Mouse (Mus musculus) forebrain, embryonic 10.5 days (tissue): Measurements from ENCODE around the gene Nt5c1a. TPM values are rescaled to one million over a fixed set of nuclear protein-coding genes. Genes with fewer than 3 reads are reported as not detected.
"Not testable (repeated sequence)": the region's sequence is repeated elsewhere in the genome, so short reads cannot be mapped to it uniquely, and the experiment has no call there.

ENCODE experiments used
- DNase-seq: peaks from one replicate; pipeline ENCODE4 v3.0.0-alpha.2; 2017; ENCODE audit warnings: low spot score; ENCODE audit errors: extremely low spot score
- H3K27ac ChIP-seq: fragments of 300-500 bp; sonication (generic); 2 replicates; pipeline ENCODE4 v1.5.1; 2016; ENCODE audit warnings: mild to moderate bottlenecking
- H3K27me3 ChIP-seq: fragments of 300-500 bp; sonication (generic); 2 replicates; pipeline ENCODE4 v1.6.1; 2016; ENCODE audit warnings: mild to moderate bottlenecking; ENCODE audit not compliant: poor library complexity, severe bottlenecking
- H3K36me3 ChIP-seq: fragments of 300-500 bp; sonication (generic); replicated peaks from 2 replicates; pipeline ENCODE4 v1.6.1; 2016; ENCODE audit warnings: mild to moderate bottlenecking, moderate library complexity
- H3K4me1 ChIP-seq: fragments of 300-500 bp; sonication (generic); 2 replicates; pipeline ENCODE4 v1.6.1; 2016
- H3K4me3 ChIP-seq: fragments of 300-500 bp; sonication (generic); 2 replicates; pipeline ENCODE4 v1.5.1; 2016; ENCODE audit warnings: mild to moderate bottlenecking, moderate library complexity
- H3K9me3 ChIP-seq: fragments of 300-500 bp; sonication (generic); 2 replicates; pipeline ENCODE4 v1.6.1; 2016; ENCODE audit warnings: mild to moderate bottlenecking, moderate library complexity
- WGBS: fragments of 180-500 bp; shearing (Covaris S2); methylation state at CpG from one replicate; pipeline ENCODE4 v1.1.7; 2016; 5-methylcytosine and 5-hydroxymethylcytosine counted together
- polyA plus RNA-seq: library from polyadenylated mRNA; unstranded; fragments of >200 nt; fragmentation: Nextera tagmentation; extraction: Ambion mirVana; gene quantifications from 2 replicates; pipeline ENCODE4 v1.2.1, GENCODE M21; 2016

The Nt5c1a gene
- not detected in 2 replicates for polyA plus RNA-seq

DNA sequence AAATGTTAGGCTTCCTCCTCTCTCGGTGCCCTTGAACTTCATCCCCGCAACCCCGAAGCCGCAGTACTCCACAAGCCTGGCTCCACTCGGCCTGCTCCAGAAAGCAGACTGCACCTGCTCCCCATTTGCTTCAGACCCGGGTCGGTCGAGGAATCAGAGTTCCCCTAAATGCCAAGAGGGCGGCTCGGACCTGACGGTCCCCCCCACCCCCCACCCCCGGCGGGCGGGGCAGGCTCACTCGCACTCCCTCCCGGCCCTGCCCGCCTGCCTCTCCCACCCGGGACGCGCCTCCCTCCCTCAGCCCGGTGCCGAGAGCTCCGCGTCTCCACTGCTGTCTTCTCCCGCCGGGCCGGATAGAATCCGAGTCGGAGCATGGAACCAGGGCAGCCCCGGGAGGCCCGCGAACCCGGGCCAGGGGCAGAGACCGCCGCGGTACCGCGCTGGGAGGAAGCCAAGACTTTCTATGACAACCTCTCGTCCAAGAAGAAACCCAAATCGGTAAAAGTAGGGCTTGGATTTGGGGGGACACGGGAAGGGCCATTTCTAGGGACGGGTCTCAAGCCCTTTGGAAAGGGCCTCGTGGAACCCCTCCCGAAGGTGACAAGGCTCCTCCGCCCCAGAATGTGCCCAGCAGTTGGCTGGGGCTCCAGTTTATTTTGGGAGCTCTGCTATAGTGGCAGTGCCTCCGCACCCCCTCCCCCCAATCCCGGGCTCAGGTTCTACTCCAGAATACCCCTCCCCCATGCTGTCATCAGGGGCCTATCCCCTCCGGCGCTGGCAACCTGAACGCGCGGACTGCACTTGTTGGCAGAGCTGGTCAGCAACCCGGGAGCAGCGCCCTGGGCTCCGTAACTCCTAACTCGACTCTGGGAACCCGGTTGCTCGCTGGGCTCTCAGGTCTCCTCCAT, at the start of gene Nt5c1a:
Gene Nt5c1a, plus strand, starts transcription at position 319 of the 908 bp plus-strand sequence.
- WGBS = under 1% methylated on average over 58 of the region's 58 CpGs
- H3K27me3 ChIP-seq = peaks cover 73% of the 10 kb centered on the region
- H3K4me3 ChIP-seq = peak within 1 kb of the TSS; percentile 61
- peaks cover 20% of the 10 kb centered on the region for H3K4me1 ChIP-seq
- H3K9me3 ChIP-seq = no peaks in the 10 kb centered on the region
- no peaks in the 10 kb centered on the region for H3K36me3 ChIP-seq
- DNase-seq = peak; percentile 36
- peak within 1 kb of the TSS; percentile 69; the same call in 1 of the 2 replicates for H3K27ac ChIP-seq

DNA sequence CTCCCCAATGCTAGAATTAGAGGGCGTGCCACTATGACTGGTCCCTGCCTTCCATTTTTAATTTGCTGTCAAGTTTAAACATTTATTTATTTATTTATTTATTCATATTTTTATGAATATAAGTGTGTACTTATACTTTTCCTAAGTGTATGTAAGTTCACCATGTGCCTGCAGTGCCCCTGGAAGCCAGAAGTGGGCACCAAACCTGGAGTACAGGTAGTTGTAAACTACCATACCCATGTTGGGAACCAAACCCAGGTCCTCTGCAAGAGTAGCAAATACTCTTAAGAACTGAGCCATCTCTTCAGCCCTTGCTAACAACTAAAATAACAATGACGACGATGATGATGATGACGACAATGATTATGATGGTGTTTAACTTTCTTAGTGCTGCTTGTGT, 49.3 kb upstream of the Nt5c1a start:
- Histone ChIP-seq H3K4me3 (no peak overlapping the region), H3K27me3 (no peaks in the 10 kb centered on the region), H3K36me3 (no peaks in the 10 kb centered on the region), H3K4me1 (0 out of 2 replicates have a peak, but pooled peaks cover 3% of the 10 kb centered on the region), H3K9me3 (no peaks in the 10 kb centered on the region), H3K27ac (no peak overlapping the region)
- WGBS = 80% methylated on average over 4 of the region's 4 CpGs
- DNase-seq = no peak

DNA sequence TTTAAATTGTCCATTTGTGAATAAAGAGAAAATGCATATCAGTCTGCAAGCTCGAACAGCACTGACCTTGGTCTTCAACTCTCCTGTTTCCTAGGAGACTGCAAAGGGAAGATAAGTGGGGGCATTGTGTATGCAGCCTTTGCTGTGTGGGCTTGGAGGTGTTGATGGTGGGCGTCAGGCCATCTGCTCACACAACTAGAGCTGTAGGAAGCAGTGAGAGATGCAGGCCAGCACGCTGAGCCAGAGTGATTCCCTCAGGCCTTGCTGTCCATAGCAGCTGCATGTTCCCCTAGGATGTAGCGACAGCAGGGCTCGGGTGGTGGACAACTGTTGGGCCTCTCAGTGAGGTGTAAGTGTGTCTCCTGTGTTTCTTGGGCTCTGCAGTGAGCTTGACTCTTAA, 48.3 kb upstream of the Nt5c1a start:
- peak; percentile 19 for DNase-seq
- Histone ChIP-seq H3K36me3 (no peaks in the 10 kb centered on the region), H3K27ac (no peak overlapping the region), H3K4me1 (0 out of 2 replicates have a peak, but pooled peaks cover 3% of the 10 kb centered on the region), H3K27me3 (no peaks in the 10 kb centered on the region), H3K4me3 (no peak overlapping the region), H3K9me3 (no peaks in the 10 kb centered on the region)
- WGBS = 76% methylated on average over 5 of the region's 5 CpGs

DNA sequence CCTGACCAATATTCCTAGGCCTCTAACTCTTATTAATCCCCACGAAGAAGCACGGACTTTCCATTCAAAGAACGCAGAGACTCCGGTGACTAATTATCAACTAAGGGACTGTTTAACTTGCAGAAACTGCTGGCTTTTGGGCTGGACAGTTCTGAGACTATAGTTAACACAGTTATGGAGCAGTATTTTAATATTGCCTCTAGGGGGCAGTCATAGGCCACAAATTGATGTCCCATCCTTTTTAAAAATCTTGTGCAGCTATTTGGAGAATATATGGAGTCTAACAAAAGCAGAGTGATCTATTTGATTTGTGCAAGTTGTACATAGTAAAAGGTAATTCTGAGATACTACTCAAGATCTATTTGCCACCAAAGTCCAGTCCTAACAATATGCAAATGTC, 46.3 kb upstream of the Nt5c1a start:
- Histone ChIP-seq H3K27ac (no peak overlapping the region), H3K4me1 (0 out of 2 replicates have a peak, but pooled peaks cover 3% of the 10 kb centered on the region), H3K36me3 (no peaks in the 10 kb centered on the region), H3K9me3 (no peaks in the 10 kb centered on the region), H3K27me3 (no peaks in the 10 kb centered on the region), H3K4me3 (no peak overlapping the region)
- WGBS = 29% methylated on average over 4 of the region's 4 CpGs
- DNase-seq = no peak

DNA sequence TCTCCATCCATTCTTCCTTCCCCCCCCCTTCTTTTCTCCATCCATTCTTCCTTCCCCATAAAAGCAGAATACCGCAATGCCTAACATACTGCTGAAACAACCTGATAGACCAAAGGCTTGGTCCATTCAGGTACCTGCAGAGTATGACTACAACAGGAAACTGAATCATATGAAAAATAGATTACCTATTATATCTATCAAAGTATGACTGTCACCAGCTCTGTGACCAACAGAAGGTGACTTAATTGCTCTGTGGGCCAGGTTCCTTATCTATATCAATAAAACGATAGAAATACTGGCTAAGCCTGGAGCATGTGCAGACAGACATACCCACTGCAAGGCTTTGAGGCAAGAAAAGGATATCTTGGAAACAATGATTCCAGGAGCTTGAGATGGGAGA, 45.9 kb upstream of the Nt5c1a start:
- Histone ChIP-seq H3K4me1 (0 out of 2 replicates have a peak, but pooled peaks cover 3% of the 10 kb centered on the region), H3K36me3 (no peaks in the 10 kb centered on the region), H3K9me3 (no peaks in the 10 kb centered on the region), H3K27me3 (no peaks in the 10 kb centered on the region), H3K27ac (no peak overlapping the region), H3K4me3 (no peak overlapping the region)
- whole genome bisulfite sequencing = 72% methylated on average over 2 of the region's 2 CpGs
- DNase-seq = no peak

DNA sequence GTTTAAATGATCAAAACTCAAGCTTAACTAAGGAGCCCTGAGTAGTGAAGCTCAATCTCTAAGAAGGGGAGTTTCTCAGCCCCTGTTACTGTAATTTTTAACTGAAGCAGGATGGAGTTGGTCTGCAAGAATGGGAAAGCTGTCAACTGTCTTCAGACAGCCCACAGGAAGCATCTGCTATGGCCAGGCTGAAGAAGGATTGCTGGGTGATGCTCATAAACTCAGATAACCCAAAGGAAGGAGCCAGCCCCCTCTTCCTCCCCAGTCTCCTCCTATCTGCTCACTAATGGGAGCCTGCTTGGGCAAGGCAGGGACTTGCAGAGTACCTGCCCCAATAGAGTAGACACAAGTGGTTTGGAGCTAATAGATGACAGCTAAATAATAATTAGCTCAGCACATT, 45.5 kb upstream of the Nt5c1a start:
- Histone ChIP-seq H3K4me1 (0 out of 2 replicates have a peak, but pooled peaks cover 3% of the 10 kb centered on the region), H3K4me3 (no peak overlapping the region), H3K36me3 (no peaks in the 10 kb centered on the region), H3K27me3 (no peaks in the 10 kb centered on the region), H3K9me3 (no peaks in the 10 kb centered on the region), H3K27ac (no peak overlapping the region)
- no peak for DNase-seq

DNA sequence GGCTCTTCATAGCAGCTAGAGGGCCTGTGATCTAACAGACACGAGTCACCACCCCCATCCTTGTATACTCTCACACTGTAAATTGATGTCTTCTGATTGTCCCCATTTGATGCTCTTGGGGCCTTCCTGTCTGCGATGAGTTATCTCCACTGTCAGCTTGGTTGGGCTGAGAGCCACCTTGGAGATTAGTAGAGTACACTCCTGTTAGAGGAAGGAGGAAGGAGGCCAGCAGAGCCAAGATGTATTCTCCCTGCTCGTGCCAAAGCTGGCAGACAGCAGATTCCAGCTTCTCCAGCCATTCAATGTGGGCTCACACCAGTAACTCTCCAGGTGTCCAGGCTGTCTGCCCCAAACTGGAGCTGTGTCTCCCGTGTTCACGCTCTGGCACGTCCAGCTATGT, 40.7 kb upstream of the Nt5c1a start:
- H3K4me1 ChIP-seq = peaks cover 17% of the 10 kb centered on the region
- WGBS = 92% methylated on average over 6 of the region's 6 CpGs
- H3K4me3 ChIP-seq = no peak overlapping the region
- no peaks in the 10 kb centered on the region for H3K9me3 ChIP-seq
- no peak for DNase-seq
- no peak overlapping the region for H3K27ac ChIP-seq
- peaks cover 21% of the 10 kb centered on the region for H3K27me3 ChIP-seq
- no peaks in the 10 kb centered on the region for H3K36me3 ChIP-seq

DNA sequence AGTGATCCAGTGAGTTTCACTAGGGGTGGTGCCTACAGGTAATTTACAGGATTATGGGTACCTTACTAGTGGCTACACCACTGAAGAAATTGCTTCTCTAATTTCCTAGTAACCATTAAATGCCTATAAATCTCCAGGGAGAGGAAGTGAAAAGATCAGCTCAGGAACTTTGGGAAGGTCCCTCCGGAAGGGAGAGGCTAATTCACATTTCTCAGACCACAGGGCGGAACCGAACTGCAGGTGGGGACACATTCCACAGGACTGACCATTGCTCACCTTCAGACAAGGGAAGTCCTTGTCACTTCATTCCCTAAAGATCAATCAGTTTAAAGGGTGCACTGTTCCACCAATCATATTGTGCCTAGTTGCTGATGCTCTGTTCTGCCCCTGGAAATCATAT, 40.1 kb upstream of the Nt5c1a start:
- not testable (repeated sequence) for H3K9me3 ChIP-seq, H3K27ac ChIP-seq, DNase-seq, H3K4me3 ChIP-seq, H3K36me3 ChIP-seq
- 91% methylated on average over 3 of the region's 3 CpGs for WGBS
- peaks cover 17% of the 10 kb centered on the region for H3K4me1 ChIP-seq
- H3K27me3 ChIP-seq = peaks cover 21% of the 10 kb centered on the region

DNA sequence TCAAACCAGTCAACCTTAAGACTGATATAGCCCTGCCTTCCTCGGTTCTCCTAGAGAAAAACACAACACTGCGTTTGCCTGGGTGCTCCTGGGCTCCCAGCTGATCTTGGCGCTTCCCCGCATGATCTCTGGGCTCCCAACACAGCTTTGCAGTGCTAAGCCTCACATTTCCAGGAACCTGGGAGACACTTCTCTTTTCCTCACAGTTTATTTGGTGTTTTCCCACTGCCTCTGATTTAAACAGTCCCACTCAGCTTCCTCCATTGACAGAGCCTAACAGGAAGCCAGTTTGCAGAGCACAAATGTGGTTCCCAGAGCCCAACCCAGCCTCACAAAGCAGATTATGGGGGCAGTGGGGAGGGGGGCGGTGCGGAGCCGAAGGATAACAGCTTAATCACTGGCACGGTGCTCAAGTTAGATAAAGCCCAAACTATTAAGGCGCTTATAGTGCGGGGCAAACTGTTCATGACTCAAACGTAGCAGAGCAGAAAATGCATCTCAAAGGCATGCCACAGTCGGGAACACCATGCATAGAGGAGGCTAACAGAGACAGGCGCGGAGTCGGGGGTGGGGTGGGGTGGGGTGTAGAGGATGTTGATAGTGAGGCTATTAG, 38.9 kb upstream of the Nt5c1a start:
- DNase-seq = no peak
- WGBS = 14% methylated on average over 15 of the region's 15 CpGs
- peaks cover 21% of the 10 kb centered on the region for H3K27me3 ChIP-seq
- H3K9me3 ChIP-seq = no peaks in the 10 kb centered on the region
- 0 out of 2 replicates have a peak overlapping the region, but pooled peaks have one; percentile 3 for H3K27ac ChIP-seq
- peak overlapping the region; percentile 30 for H3K4me3 ChIP-seq
- H3K36me3 ChIP-seq = no peaks in the 10 kb centered on the region
- H3K4me1 ChIP-seq = peaks cover 17% of the 10 kb centered on the region

DNA sequence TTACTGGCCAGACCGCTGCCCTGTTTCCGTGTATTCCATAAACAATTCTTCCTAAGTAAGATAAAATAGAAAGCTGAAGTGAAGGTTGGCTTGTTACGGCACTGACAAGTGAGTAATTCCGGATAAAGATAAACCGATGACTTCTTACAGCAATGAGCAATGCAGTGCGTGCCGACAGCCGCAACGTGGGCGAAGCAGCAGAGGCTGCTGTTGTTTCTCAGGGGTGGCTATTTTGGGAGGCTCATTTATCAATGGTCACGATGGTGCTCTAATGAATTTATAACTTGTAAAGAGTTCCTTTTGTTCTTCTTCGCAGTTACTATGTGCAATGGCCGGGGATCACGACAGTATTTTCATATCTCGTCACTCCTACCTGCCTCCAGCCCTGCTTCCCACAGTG, 37.1 kb upstream of the Nt5c1a start:
- Histone ChIP-seq H3K4me1 (peaks cover 17% of the 10 kb centered on the region), H3K27ac (no peak overlapping the region), H3K27me3 (peaks cover 21% of the 10 kb centered on the region), H3K4me3 (no peak overlapping the region), H3K9me3 (0 out of 2 replicates have a peak, but pooled peaks cover 1% of the 10 kb centered on the region), H3K36me3 (no peaks in the 10 kb centered on the region)
- no peak for DNase-seq
- WGBS = 93% methylated on average over 15 of the region's 15 CpGs

DNA sequence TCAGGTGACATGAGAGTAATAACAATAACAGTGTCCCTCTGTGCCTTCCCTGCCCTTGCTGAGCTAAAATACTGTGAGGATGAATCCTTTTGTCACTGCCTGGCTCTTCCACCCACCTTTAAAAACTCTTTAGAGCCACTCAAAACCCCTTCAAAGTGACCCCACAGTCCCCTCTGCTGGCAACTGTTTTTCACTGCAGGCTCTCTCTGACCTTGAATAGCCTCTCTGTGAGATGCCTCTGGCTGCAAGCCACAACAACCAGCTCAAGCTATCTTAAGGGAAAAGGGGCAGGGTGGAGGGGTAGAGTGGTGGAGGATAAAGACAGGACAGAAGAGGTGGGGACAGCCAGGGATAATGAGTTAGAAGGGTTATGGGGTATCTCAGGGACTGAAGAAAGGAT, 29.5 kb upstream of the Nt5c1a start:
- no peaks in the 10 kb centered on the region for H3K36me3 ChIP-seq
- H3K27ac ChIP-seq = no peak overlapping the region
- peaks cover 32% of the 10 kb centered on the region for H3K27me3 ChIP-seq
- DNase-seq = no peak
- peaks cover 4% of the 10 kb centered on the region; the same call in 1 of the 2 replicates for H3K4me1 ChIP-seq
- no peak overlapping the region for H3K4me3 ChIP-seq
- H3K9me3 ChIP-seq = 0 out of 2 replicates have a peak, but pooled peaks cover 6% of the 10 kb centered on the region

DNA sequence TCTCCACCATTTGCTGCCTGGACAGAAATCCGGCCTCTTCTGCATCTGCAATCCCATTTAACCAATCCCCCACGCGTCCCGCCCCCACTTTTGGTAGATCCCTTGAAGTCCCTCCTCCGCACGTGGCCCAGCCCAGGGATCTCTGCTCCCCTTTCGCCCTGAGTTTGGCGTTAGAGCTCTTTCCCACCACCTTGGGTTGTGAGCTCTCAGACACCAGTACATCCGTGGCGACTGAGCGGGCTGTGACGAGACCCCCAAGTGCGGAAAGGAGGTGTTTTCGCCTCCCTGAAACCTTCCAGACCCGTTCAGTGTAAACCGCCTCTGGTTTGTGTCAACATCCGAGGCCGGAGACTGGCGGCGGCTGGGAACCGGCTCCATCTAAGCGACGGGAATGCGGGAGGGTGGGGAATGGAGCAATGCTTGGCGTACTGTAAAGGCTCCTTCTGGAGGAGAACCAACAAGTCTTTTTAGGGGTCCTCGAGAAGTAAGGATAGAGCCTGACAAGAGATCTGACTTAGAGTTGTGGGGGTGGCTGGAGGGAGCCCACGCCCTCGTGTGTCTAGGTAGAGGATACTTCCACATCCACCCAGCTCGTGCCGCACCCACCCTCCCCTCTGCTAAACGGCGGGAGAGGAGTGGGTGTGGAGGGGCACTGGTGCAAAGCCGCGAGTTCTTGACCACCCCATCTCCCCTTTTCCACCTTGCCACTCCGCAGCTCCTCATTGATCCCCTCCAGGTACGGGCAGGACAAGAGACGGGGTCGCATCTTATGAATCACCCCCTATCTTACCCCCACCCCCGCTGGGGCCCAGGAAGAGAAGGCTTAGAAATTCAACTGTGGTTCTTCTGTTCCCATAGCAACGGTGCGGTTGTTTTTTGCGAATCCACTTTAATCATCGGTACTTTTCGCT, 18.7 kb upstream of the Nt5c1a start, which contains the start of gene Hpcal4:
Gene Hpcal4, plus strand, starts transcription at position 900 of the 911 bp plus-strand sequence.
- Histone ChIP-seq H3K4me1 (peaks cover 28% of the 10 kb centered on the region), H3K27ac (peak within 1 kb of the TSS; percentile 35; the same call in 1 of the 2 replicates), H3K4me3 (peak within 1 kb of the TSS; percentile 58), H3K27me3 (peaks cover 84% of the 10 kb centered on the region), H3K36me3 (no peaks in the 10 kb centered on the region), H3K9me3 (no peaks in the 10 kb centered on the region)
- WGBS = under 1% methylated on average over 44 of the region's 44 CpGs
- DNase-seq = peak; percentile 60
